Mouse (Mus musculus) MEL (cell line): ENCODE measurements around the gene Pde6c. TPM values are rescaled to one million over a fixed set of nuclear protein-coding genes. Genes with fewer than 3 reads are reported as not detected.

Experiments
- DNase-seq: peaks from one replicate; pipeline ENCODE4 v3.0.0; 2011; ENCODE audit warnings: low read depth, low spot score
- H3K27ac ChIP-seq: 2 replicates; pipeline ENCODE4 v1.5.1; 2012; ENCODE audit warnings: low read depth, mild to moderate bottlenecking, control low read depth, low read length, moderate library complexity; ENCODE audit not compliant: control insufficient read depth
- H3K27me3 ChIP-seq, 2 experiments: fragments of 150-350 bp in 1 of 2; sonication (generic) in 1 of 2; 2 replicates each; pipeline ENCODE4 v1.6.1; 2012; ENCODE audit warnings: low read length in 2 of 2, mild to moderate bottlenecking in 2 of 2, improper control_type of control experiment in 1 of 2, moderate library complexity in 1 of 2; ENCODE audit not compliant: insufficient read depth in 2 of 2, control insufficient read depth in 1 of 2
- H3K36me3 ChIP-seq, 2 experiments: 2 replicates each; pipeline ENCODE4 v1.6.1; 2012 to 2014; ENCODE audit warnings: low read length in 2 of 2, improper control_type of control experiment in 1 of 2, inconsistent platforms in 1 of 2, mild to moderate bottlenecking in 1 of 2; ENCODE audit not compliant: insufficient read depth in 2 of 2, control insufficient read depth in 1 of 2
- H3K4me1 ChIP-seq, 2 experiments: fragments of 150-350 bp in 1 of 2; sonication (generic) in 1 of 2; 2 replicates each; pipeline ENCODE4 v1.6.1; 2012; ENCODE audit warnings: low read length in 2 of 2, improper control_type of control experiment in 1 of 2, mild to moderate bottlenecking in 1 of 2; ENCODE audit not compliant: insufficient read depth in 2 of 2, control insufficient read depth in 1 of 2
- H3K4me3 ChIP-seq, 2 experiments: fragments of 150-350 bp in 1 of 2; sonication (generic) in 1 of 2; 2 replicates each; pipeline ENCODE4 v1.5.1; 2012; ENCODE audit warnings: low read depth in 2 of 2, low read length in 2 of 2, mild to moderate bottlenecking in 2 of 2, moderate library complexity in 2 of 2, control low read depth in 1 of 2, improper control_type of control experiment in 1 of 2; ENCODE audit not compliant: control insufficient read depth in 1 of 2, insufficient read depth in 1 of 2
- H3K79me2 ChIP-seq: 2 replicates; pipeline ENCODE4 v1.6.1; 2012; ENCODE audit warnings: mild to moderate bottlenecking, low read length, moderate library complexity; ENCODE audit not compliant: control insufficient read depth, poor library complexity, insufficient read depth
- H3K9ac ChIP-seq: 2 replicates; pipeline ENCODE4 v1.6.1; 2012; ENCODE audit warnings: low read depth, mild to moderate bottlenecking, control low read depth, low read length, moderate library complexity; ENCODE audit not compliant: control insufficient read depth, poor library complexity, severe bottlenecking
- H3K9me3 ChIP-seq: fragments of 150-350 bp; sonication (generic); replicated peaks from 2 replicates; pipeline ENCODE4 v1.6.1; 2012; ENCODE audit warnings: mild to moderate bottlenecking, low read length, improper control_type of control experiment, moderate library complexity; ENCODE audit not compliant: insufficient read depth
- BHLHE40 ChIP-seq: IDR thresholded peaks from 2 replicates; pipeline ENCODE4 v1.6.1; 2012; ENCODE audit warnings: low read depth, mild to moderate bottlenecking, inconsistent platforms, low read length, improper control_type of control experiment, borderline replicate concordance
- CHD1 ChIP-seq: IDR thresholded peaks from 2 replicates; pipeline ENCODE4 v1.6.1; 2012; ENCODE audit warnings: low read depth, mild to moderate bottlenecking, inconsistent platforms, low read length, improper control_type of control experiment
- CTCF ChIP-seq, 3 experiments: IDR thresholded peaks in 2 of 3; conservative IDR thresholded peaks in 1 of 3; 2 replicates each; pipeline ENCODE4 v1.5.1; 2011 to 2012; ENCODE audit warnings: low read length in 3 of 3, low read depth in 2 of 3, mild to moderate bottlenecking in 2 of 3, improper control_type of control experiment in 1 of 3, inconsistent platforms in 1 of 3, mixed read lengths in 1 of 3, moderate library complexity in 1 of 3; ENCODE audit not compliant: control insufficient read depth in 1 of 3, insufficient read depth in 1 of 3, poor library complexity in 1 of 3, severe bottlenecking in 1 of 3
- E2F4 ChIP-seq: IDR thresholded peaks from 2 replicates; pipeline ENCODE4 v1.6.1; 2011; ENCODE audit warnings: low read depth, low read length, improper control_type of control experiment, borderline replicate concordance
- EP300 ChIP-seq, 2 experiments: IDR thresholded peaks; 2 replicates each; pipeline ENCODE4 v1.6.1; 2011; ENCODE audit warnings: improper control_type of control experiment in 2 of 2, low read length in 2 of 2, low read depth in 1 of 2, mild to moderate bottlenecking in 1 of 2
- JUND ChIP-seq: IDR thresholded peaks from 2 replicates; pipeline ENCODE4 v1.6.1; 2011; ENCODE audit warnings: low read depth, mild to moderate bottlenecking, improper control_type of control experiment, low read length
- MAFK ChIP-seq: IDR thresholded peaks from 2 replicates; pipeline ENCODE4 v1.6.1; 2011; ENCODE audit warnings: low read depth, mild to moderate bottlenecking, low read length, improper control_type of control experiment, borderline replicate concordance
- MAZ ChIP-seq: IDR thresholded peaks from 2 replicates; pipeline ENCODE4 v1.6.1; 2012; ENCODE audit warnings: low read depth, mild to moderate bottlenecking, inconsistent platforms, low read length, improper control_type of control experiment
- MEF2A ChIP-seq: IDR thresholded peaks from 2 replicates; pipeline ENCODE4 v1.6.1; 2014; ENCODE audit warnings: low read depth, mild to moderate bottlenecking, inconsistent platforms, low read length, improper control_type of control experiment; ENCODE audit not compliant: poor library complexity, insufficient replicate concordance, severe bottlenecking; ENCODE audit errors: extremely low read depth
- MXI1 ChIP-seq: IDR thresholded peaks from 2 replicates; pipeline ENCODE4 v1.6.1; 2011; ENCODE audit warnings: mild to moderate bottlenecking, low read depth, low read length, improper control_type of control experiment
- MYC ChIP-seq: IDR thresholded peaks from 2 replicates; pipeline ENCODE4 v1.6.1; 2011; ENCODE audit warnings: low read depth, mild to moderate bottlenecking, low read length, improper control_type of control experiment, moderate library complexity
- NELFE ChIP-seq: IDR thresholded peaks from 2 replicates; pipeline ENCODE4 v1.6.1; 2011; ENCODE audit warnings: low read depth, low read length, improper control_type of control experiment
- NRF1 ChIP-seq: IDR thresholded peaks from 2 replicates; pipeline ENCODE4 v1.6.1; 2014; ENCODE audit warnings: low read depth, mild to moderate bottlenecking, inconsistent platforms, low read length, improper control_type of control experiment, moderate library complexity; ENCODE audit not compliant: poor library complexity, insufficient read depth, severe bottlenecking
- POLR2A ChIP-seq, 2 experiments: IDR thresholded peaks; 2 replicates each; pipeline ENCODE4 v1.6.1; 2011 to 2012; ENCODE audit warnings: low read length in 2 of 2, mild to moderate bottlenecking in 2 of 2, control low read depth in 1 of 2, improper control_type of control experiment in 1 of 2, low read depth in 1 of 2, moderate library complexity in 1 of 2; ENCODE audit not compliant: control insufficient read depth in 1 of 2, insufficient read depth in 1 of 2, poor library complexity in 1 of 2
- SIN3A ChIP-seq: IDR thresholded peaks from 2 replicates; pipeline ENCODE4 v1.6.1; 2012; ENCODE audit warnings: low read length, improper control_type of control experiment, inconsistent platforms
- TCF12 ChIP-seq: IDR thresholded peaks from 2 replicates; pipeline ENCODE4 v1.6.1; 2014; ENCODE audit warnings: low read depth, mild to moderate bottlenecking, inconsistent platforms, low read length, improper control_type of control experiment, moderate library complexity
- UBTF ChIP-seq: IDR thresholded peaks from 2 replicates; pipeline ENCODE4 v1.6.1; 2012; ENCODE audit warnings: low read depth, mild to moderate bottlenecking, inconsistent platforms, low read length, improper control_type of control experiment, moderate library complexity, borderline replicate concordance; ENCODE audit not compliant: insufficient read depth
- USF1 ChIP-seq: IDR thresholded peaks from 2 replicates; pipeline ENCODE4 v1.6.1; 2014; ENCODE audit warnings: low read depth, mild to moderate bottlenecking, inconsistent platforms, low read length, improper control_type of control experiment, moderate library complexity
- USF2 ChIP-seq, 2 experiments: IDR thresholded peaks; 2 replicates each; pipeline ENCODE4 v1.6.1; 2011 to 2012; ENCODE audit warnings: improper control_type of control experiment in 2 of 2, low read length in 2 of 2, borderline replicate concordance in 1 of 2, inconsistent platforms in 1 of 2, low read depth in 1 of 2, mild to moderate bottlenecking in 1 of 2; ENCODE audit not compliant: insufficient read depth in 1 of 2
- ZKSCAN1 ChIP-seq: IDR thresholded peaks from 2 replicates; pipeline ENCODE4 v1.6.1; 2012; ENCODE audit warnings: low read depth, mild to moderate bottlenecking, inconsistent platforms, low read length, improper control_type of control experiment, moderate library complexity
- ZNF384 ChIP-seq: IDR thresholded peaks from 2 replicates; pipeline ENCODE4 v1.6.1; 2012; ENCODE audit warnings: low read depth, mild to moderate bottlenecking, inconsistent platforms, low read length, improper control_type of control experiment
- polyA plus RNA-seq, 2 experiments: library from polyadenylated mRNA; stranded (reverse) in 1 of 2; unstranded in 1 of 2; fragments of >175 nt in 1 of 2; fragments of >200 nt in 1 of 2; gene quantifications; 2 replicates each; pipeline versions ENCODE4 v1.2.1 to v1.2.4; 2012; ENCODE audit warnings: low replicate concordance in 2 of 2, low read depth in 1 of 2; ENCODE audit not compliant: insufficient read length in 2 of 2, insufficient read depth in 1 of 2, missing spikeins in 1 of 2
- total RNA-seq: library from RNA; depleted of rRNA; stranded (reverse); fragments of 300-350 nt; gene quantifications from 2 replicates; pipeline ENCODE4 v1.2.3, GENCODE M21; 2012

Pde6c gene
- total and polyA plus RNA-seq, 3 experiments = not detected

DNA sequence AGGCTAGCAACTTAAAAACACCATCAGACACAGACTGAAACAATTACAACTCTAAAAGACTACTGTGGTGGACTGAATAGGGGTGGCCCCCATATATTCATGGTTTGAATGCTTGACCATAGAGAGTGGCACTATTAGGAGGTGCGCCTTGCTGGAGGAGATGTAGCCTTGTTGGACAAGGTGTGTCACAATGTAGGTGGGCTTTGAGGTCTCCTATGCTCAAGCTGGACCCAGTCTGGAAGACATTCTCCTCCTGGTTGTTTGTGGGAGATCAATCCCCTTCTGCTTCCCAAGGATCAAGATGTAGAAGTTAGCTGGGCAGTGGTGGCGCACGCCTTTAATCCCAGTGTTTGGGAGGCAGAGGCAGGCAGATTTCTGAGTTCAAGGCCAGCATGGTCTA, 85.1 kb downstream of the Pde6c start:
- no peak overlapping the region for H3K27ac ChIP-seq
- no peaks in the 10 kb centered on the region; a peak in 1 of 4 replicates for H3K4me1 ChIP-seq
- no peaks in the 10 kb centered on the region for H3K36me3 ChIP-seq
- no peak overlapping the region for H3K4me3 ChIP-seq
- no peaks in the 10 kb centered on the region for H3K27me3 ChIP-seq
- H3K79me2 ChIP-seq = no peaks in the 10 kb centered on the region
- H3K9ac ChIP-seq = no peak overlapping the region
- H3K9me3 ChIP-seq = no peaks in the 10 kb centered on the region
- DNase-seq = no peak
- TF ChIP-seq MEF2A (no peak), MAZ (no peak), USF2 (IDR thresholded peaks at IDR 0.05; ENCODE audit: borderline replicate concordance in 1 of 2, insufficient read depth in 1 of 2, low read depth in 1 of 2, low read length in 2 of 2) (no peak), MYC (no peak), NRF1 (no peak), CTCF (IDR thresholded peaks at IDR 0.05 in 2 of 3, conservative IDR thresholded peaks at IDR 0.05 in 1 of 3; ENCODE audit: control insufficient read depth in 1 of 3, insufficient read depth in 1 of 3, low read depth in 2 of 3, low read length in 3 of 3, poor library complexity in 1 of 3, severe bottlenecking in 1 of 3) (no peak), UBTF (no peak), MXI1 (no peak), JUND (no peak), ZNF384 (no peak), SIN3A (no peak), CHD1 (no peak), MAFK (no peak)

GRCm38 (mm10) chr19:38223356-38223904, 90.8 kb downstream of the Pde6c start:
- Histone ChIP-seq H3K27ac (peak overlapping the region; percentile 78), H3K79me2 (peaks cover 2% of the 10 kb centered on the region; the same call in 1 of the 2 replicates), H3K9ac (peak overlapping the region; percentile 89), H3K27me3 (no peaks in the 10 kb centered on the region; a peak in 1 of 4 replicates), H3K9me3 (no peaks in the 10 kb centered on the region), H3K4me1 (peaks cover 0 to 6% of the 10 kb centered on the region in 2 experiments; a peak in 2 of 4 replicates), H3K4me3 (peak overlapping the region; percentile 72 to 95), H3K36me3 (peaks cover 0 to 4% of the 10 kb centered on the region in 2 experiments; a peak in 1 of 4 replicates)
- DNase-seq = peak; percentile 38
- TF ChIP-seq POLR2A (IDR thresholded peaks at IDR 0.05; ENCODE audit: control insufficient read depth in 1 of 2, insufficient read depth in 1 of 2, low read depth in 1 of 2, low read length in 2 of 2, poor library complexity in 1 of 2) (no peak), USF1 (no peak), TCF12 (no peak), NELFE (no peak), E2F4 (no peak), ZKSCAN1 (no peak), MYC (0 out of 2 replicates have a peak, but pooled peaks have one; percentile 17), EP300 (IDR thresholded peaks at IDR 0.05; ENCODE audit: low read depth in 1 of 2, low read length in 2 of 2) (no peak), BHLHE40 (no peak)
